Mouse (Mus musculus): ENCODE measurements around the gene Gtf2a2.
"Not testable (repeated sequence)": the region's sequence is repeated elsewhere in the genome, so short reads cannot be mapped to it uniquely, and the experiment has no call there.

The Gtf2a2 gene

GRCm38 (mm10) chr9:70009754-70010304 is 2.5 kb upstream of the Gtf2a2 start:
- ChIA-PET CTCF (interaction anchor here in 1 of 4 experiments (0.6 kb wide), 1 partner anchor 132 kb away, joined by 6 read pairs; no protein-coding TSS in a partner anchor), POLR2A (interaction anchor here in 2 of 4 experiments (0.6 to 1.9 kb wide), 4 partner anchors 9 to 131 kb away, joined by 3 to 5 read pairs (median 4); partner anchors contain the start of gene Bnip2 (in 1 of the 2))

DNA sequence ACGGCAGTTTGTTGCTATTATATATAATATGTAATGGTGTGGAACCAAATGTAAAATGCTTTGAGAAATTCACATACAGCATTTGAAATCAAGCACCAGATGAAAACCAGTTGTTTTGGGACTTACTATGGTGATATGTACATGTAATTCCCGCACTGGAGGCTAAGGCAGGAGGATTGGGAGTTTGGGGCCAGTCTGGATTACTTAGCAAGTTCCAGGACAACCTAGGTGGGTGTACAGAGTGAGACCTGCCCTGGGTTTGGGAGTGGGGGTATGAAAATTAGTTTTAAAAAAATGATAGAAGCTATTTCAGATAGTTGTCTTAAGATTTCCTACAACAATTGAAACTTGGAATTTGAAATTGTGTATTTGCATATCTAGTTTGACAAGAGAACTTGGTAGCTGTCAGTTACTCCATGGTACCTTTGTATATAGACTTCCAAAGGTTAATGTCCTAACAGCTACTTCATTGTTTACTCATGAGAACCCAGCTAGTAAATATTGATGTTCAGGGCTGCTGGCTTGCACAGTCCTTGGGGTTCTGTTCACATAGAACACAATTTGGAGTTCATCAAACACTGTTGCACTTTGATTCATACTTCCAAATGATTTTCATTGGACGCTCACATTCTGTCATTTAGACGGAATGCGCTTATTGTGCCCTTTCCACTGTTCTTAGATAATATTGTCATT is 1.4 kb upstream of the Gtf2a2 start:
- POLR2A ChIA-PET, result interaction anchor here in 2 of 4 experiments (1.2 to 1.9 kb wide), 3 partner anchors 15 to 70 kb away, joined by 3 to 5 read pairs (median 4); partner anchors contain the start of gene Bnip2 (in 1 of the 2)
- CTCF ChIA-PET, result interaction anchor here in 2 of 4 experiments (0.6 to 0.8 kb wide), 3 partner anchors 11 to 855 kb away, joined by 3 to 7 read pairs (median 6); no protein-coding TSS in a partner anchor

DNA sequence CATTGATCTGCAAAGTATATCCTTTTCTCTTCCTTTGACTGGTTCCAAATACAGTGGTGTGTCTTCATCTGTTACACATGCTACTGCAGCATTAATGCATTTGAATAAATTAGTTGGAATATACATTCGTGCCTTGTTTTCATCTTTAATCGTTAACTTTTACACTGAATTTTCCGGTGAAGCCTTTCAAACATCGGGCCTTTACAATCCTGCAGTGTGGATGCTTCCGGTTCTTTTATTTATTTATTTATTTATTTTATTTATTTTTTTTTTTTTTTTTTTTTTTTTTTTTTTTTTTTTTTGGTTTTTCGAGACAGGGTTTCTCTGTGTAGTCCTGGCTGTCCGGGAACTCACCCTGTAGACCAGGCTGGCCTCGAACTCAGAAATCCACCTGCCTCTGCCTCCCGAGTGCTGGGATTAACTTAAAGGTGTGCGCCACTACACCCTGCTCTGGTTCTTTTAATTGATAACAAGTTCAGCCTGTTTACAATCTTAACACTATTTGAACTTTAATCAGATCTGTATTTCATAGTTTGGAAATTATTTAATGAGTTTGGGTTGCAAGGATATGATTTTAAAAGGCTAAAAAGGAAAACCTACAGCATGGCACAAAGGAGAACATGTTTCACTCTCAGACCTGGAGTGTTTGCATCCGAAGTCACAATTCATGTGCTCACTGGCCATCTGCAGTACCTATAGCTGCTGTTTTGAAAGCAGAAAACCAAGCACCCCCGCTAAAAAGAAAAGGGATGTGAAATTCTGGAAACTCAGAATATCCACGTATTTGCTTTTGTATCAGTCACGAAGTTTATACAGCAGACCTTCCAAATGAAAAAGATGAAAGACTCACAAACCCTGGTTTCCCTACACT is 578 bp upstream of the Gtf2a2 start:
- CTCF ChIA-PET, result interaction anchor here in 1 of 4 experiments (1.2 kb wide), 1 partner anchor 72 kb away, joined by 3 read pairs; no protein-coding TSS in a partner anchor

DNA sequence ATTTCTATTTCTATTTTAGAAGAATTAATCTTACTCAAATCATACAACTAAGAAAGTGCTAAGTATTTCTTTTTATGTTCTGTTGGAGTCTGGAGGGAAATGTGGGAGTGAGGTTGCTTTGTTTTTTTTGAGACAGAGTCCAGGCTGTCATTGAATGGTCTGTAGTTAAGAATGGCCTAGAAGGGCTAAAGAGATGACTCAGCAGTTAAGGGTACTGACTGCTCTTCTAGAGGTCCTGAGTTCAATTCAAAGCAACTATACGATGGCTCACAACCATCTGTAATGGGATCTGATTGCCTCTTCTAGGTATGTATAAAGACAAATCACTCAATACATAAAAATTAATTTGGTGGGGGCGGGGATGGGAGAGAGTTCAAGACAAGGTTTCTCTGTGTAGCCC is 3.3 kb downstream of the Gtf2a2 start:
- POLR2A ChIA-PET, result interaction anchor here in 1 of 4 experiments (1.0 kb wide), 1 partner anchor 27 kb away, joined by 3 read pairs; no protein-coding TSS in a partner anchor
- CTCF ChIA-PET, result interaction anchor here in 1 of 4 experiments (2.0 kb wide), 1 partner anchor 65 kb away, joined by 4 read pairs; no protein-coding TSS in a partner anchor

More for the DNA sequence above, 578 bp upstream of the Gtf2a2 start:
- POLR2A ChIA-PET, result interaction anchor here in 3 of 4 experiments (0.6 to 2.5 kb wide), 17 partner anchors 8 to 186 kb away, joined by 3 to 21 read pairs (median 4); partner anchors contain the start of gene Bnip2 (in 1 of the 3)

GRCm38 (mm10) chr9:70018879-70019278 is 6.5 kb downstream of the Gtf2a2 start:
- POLR2A ChIA-PET, result interaction anchor here (0.7 to 2.5 kb wide), 13 partner anchors 8 to 390 kb away, joined by 3 to 9 read pairs (median 4); partner anchors contain the start of gene Gcnt3 (in 1 of the 4)

DNA sequence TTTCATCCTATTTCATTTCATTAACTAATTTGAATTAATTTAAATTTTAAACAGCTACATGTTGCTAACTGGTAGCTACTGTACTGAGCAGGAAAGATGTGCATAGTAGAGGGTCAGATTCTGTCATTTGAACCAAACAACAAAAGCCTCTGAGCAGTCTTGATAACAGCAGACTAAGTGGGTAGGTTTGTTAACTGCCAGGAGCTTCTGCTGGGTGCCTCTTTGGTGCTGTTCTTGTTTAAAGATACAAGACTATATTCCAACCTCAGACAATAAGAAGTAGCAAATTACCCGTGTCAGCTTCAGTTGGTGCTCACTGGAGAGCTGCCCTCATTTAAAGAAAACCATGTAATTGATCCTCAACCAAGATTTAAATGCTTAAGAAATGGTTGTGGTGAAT is 9.3 kb downstream of the Gtf2a2 start:
- ChIA-PET CTCF (interaction anchor here in 1 of 4 experiments (1.1 kb wide), 1 partner anchor 381 kb away, joined by 3 read pairs; no protein-coding TSS in a partner anchor), POLR2A (interaction anchor here in 3 of 4 experiments (0.6 to 2.3 kb wide), 13 partner anchors 9 to 119 kb away, joined by 3 to 13 read pairs (median 4); partner anchors contain the start of genes Gtf2a2 (in 2 of the 3), Bnip2 (in 1 of the 3) and Gcnt3 (in 1 of the 3))

More at GRCm38 (mm10) chr9:70018879-70019278, 6.5 kb downstream of the Gtf2a2 start:
- CTCF ChIA-PET, result interaction anchor here in 3 of 4 experiments (0.5 to 1.7 kb wide), 21 partner anchors 10 to 385 kb away, joined by 3 to 14 read pairs (median 3); no protein-coding TSS in a partner anchor

DNA sequence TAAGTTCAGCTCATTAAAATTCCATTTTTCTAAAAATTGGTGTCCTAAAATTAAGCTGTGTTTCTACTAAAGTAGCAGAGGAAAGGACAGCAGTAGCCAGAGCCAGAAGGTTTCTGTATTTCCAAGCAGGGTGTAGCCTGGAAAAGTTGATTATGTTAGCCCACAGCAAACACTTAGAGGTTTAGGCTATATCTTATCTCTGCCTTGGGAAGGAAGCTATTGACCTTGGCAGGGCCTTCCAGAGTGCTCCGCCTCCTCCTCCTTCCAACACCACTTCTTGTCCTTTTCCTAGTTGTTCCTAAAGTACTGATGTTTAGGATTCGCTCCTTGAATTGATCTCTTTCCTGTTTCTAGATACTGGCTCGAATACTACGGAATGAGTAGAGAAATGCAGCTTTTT is 9.7 kb downstream of the Gtf2a2 start:
- POLR2A ChIA-PET, result interaction anchor here in 3 of 4 experiments (1.0 to 2.3 kb wide), 10 partner anchors 9 to 65 kb away, joined by 3 to 13 read pairs (median 4); partner anchors contain the start of genes Gtf2a2 (in 2 of the 3), Bnip2 (in 1 of the 3) and Gcnt3 (in 1 of the 3)
- CTCF ChIA-PET, result interaction anchor here in 1 of 4 experiments (1.1 kb wide), 1 partner anchor 380 kb away, joined by 3 read pairs; no protein-coding TSS in a partner anchor

DNA sequence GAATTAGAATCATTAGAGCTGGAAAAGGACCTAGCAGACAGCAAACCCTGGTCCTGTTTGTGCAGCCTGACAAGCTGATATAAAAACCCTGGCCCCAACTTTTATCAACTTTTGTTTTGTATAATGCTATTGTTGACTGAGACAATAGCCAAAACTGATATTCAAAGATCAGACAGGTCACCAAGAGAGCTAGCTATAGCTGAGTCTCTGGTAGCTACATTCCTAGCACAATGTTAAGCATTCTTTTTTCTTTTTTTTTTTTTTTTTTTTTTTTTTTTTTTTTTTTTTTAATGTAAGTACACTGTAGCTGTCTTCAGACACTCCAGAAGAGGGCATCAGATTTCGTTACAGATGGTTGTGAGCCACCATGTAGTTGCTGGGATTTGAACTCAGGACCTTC is 11.3 kb downstream of the Gtf2a2 start:
- POLR2A ChIA-PET, result interaction anchor here in 3 of 4 experiments (0.6 to 1.1 kb wide), 7 partner anchors 10 to 1469 kb away, joined by 3 to 4 read pairs (median 3); partner anchors contain the start of gene Gtf2a2 (in 1 of the 3)
- CTCF ChIA-PET, result not testable (repeated sequence)

GRCm38 (mm10) chr9:70024648-70025047 is 12.3 kb downstream of the Gtf2a2 start:
- ChIA-PET POLR2A (interaction anchor here in 2 of 4 experiments (1.5 to 3.1 kb wide), 3 partner anchors 9 to 12 kb away, joined by 4 to 11 read pairs (median 7); partner anchors contain the start of gene Gtf2a2 (in 1 of the 2)), CTCF (interaction anchor here in 1 of 4 experiments (0.6 kb wide), 1 partner anchor 34 kb away, joined by 3 read pairs; no protein-coding TSS in a partner anchor)

DNA sequence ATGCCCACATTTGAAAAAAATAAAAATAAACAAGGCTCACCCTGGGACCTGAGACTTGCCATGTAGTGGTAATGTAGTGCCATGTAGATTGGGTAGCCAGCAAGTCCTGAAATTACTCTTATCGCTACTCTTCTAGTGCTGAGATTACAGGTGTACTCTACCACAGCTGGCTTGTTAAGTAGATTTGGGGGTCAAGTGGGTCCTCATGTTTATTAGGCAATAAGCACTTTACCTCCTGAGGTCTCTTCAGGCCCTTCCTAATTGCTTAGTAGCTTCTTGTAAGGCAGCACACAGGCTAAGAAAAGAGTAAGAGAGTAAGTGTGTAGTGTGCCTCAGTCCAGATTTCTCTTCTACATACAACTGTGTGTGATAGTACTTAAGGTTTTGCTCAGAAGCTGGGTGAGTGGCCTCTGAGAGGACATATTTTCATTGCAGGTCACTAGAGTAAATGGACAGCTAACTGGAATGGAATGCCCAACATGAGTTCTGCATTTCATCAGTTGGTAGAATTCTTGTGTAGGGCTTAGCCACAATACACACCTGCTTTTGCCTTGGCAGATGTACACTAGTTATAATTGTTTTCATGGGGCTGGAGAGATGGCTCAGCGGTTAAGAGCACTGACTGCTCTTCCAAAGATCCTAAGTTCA is 13.1 kb downstream of the Gtf2a2 start:
- POLR2A ChIA-PET, result interaction anchor here in 2 of 4 experiments (1.5 to 3.1 kb wide), 3 partner anchors 8 to 13 kb away, joined by 4 to 11 read pairs (median 7); partner anchors contain the start of gene Gtf2a2 (in 1 of the 2)
- CTCF ChIA-PET, result no interaction called here

- ChIA-PET CTCF (interaction anchor here in 3 of 4 experiments (0.5 to 1.7 kb wide), 3 partner anchors 13 to 140 kb away, joined by 3 to 5 read pairs (median 4); no protein-coding TSS in a partner anchor), POLR2A (interaction anchor here in 3 of 4 experiments (0.6 to 2.0 kb wide), 10 partner anchors 10 to 1197 kb away, joined by 3 to 9 read pairs (median 4); no protein-coding TSS in a partner anchor)
Measured at GRCm38 (mm10) chr9:70032167-70032566, 19.8 kb downstream of the Gtf2a2 start.

GRCm38 (mm10) chr9:70033056-70033455 is 20.7 kb downstream of the Gtf2a2 start:
- ChIA-PET POLR2A (interaction anchor here in 3 of 4 experiments (0.7 to 2.0 kb wide), 14 partner anchors 8 to 1196 kb away, joined by 3 to 7 read pairs (median 4); partner anchors contain the start of gene Bnip2 (in 1 of the 3)), CTCF (interaction anchor here in 3 of 4 experiments (0.6 to 1.7 kb wide), 5 partner anchors 14 to 50 kb away, joined by 3 to 5 read pairs (median 3); no protein-coding TSS in a partner anchor)

DNA sequence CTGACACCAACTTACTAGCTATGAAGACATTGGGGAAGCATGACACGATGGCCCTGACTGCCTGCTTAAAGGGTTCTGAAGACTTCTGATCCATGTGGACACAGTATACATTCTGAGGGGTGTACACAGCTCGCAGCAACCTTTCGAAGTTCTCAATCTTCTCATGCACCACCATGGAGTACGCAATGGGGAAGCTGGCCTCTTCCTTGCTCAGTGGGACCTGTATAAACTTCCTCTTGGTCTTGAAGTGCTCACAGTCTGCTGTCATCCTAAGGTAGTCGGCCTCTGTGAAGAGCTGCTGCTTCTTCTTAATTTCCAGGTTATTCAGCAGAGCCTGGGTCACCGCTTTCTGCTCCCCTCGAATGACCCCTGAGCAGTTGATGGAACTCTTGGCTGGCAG is 22.4 kb downstream of the Gtf2a2 start:
- CTCF ChIA-PET, result no interaction called here

DNA sequence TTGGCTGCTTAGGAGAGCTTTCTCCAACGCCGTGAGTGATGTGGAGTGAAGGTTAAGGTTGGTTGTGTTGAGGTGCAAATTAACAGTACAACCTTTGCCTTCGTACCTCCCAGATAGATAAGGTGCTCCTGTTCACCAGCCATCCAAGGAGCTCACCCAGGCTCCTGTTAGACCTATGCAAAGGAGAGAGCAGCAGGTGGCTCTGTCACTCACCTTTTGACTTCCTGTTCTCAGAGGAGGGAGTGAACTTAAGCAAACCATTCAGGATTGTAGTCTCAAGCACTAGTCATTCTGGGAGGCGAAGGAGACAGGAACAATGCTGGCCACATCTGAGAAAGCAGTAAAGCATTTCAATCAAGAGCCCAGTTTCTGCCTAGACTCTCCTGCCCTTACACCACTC is 24.3 kb downstream of the Gtf2a2 start:
- ChIA-PET CTCF (interaction anchor here in 3 of 4 experiments (0.5 to 1.8 kb wide), 6 partner anchors 16 to 1278 kb away, joined by 3 to 7 read pairs (median 5); no protein-coding TSS in a partner anchor), POLR2A (interaction anchor here in 3 of 4 experiments (0.6 to 3.1 kb wide), 15 partner anchors 9 to 506 kb away, joined by 3 to 22 read pairs (median 4); partner anchors contain the start of gene Sltm (in 1 of the 3))

More for the DNA sequence above, 22.4 kb downstream of the Gtf2a2 start:
- POLR2A ChIA-PET, result interaction anchor here in 2 of 4 experiments (0.6 to 3.1 kb wide), 4 partner anchors 9 to 13 kb away, joined by 4 to 22 read pairs (median 5); no protein-coding TSS in a partner anchor

GRCm38 (mm10) chr9:70037988-70038387 is 25.6 kb downstream of the Gtf2a2 start, which contains the start of gene Gcnt3:
Gene Gcnt3 (minus strand): TSS chr9:70038088.
- ChIA-PET POLR2A (interaction anchor here in 2 of 4 experiments (0.6 to 3.1 kb wide), 5 partner anchors 8 to 19 kb away, joined by 4 to 22 read pairs (median 7); no protein-coding TSS in a partner anchor), CTCF (no interaction called here)

All from embryonic stem cell, embryonic (primary cell).